In the genomic region with DNA sequence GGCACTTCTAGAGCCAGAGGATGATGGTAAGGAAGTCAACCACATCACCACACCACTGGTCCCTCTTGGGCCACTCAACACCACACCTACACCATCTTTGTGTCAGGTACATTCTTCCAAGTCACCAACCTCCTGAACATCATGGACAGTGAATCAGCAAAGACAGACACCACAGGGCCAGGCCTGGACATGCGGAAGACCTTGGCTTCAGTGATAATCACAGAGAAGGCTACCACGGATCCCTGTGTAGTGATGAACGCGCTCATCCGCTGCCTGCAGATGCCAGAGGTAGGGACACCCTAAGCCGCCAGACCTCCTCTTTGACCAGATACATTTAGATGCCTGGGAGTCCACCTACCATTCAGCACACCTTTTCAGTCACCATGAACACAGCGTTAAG, we compare ENCODE assay signal across 19 mouse cellular contexts. TPM values are rescaled to one million over a fixed set of nuclear protein-coding genes. Genes with fewer than 3 reads are reported as not detected.
DNase-seq lines count a peak whose midpoint lies in the region; ATAC-seq and TF ChIP-seq lines count a peak whose summit lies in the region.
"Had no signal": no experiment of that assay in that cellular context is flagged by ENCODE, and none has a peak within 500 bp of the region (broad histone marks: within the 10 kb centered on the region; RNA-seq: fewer than 3 reads in every experiment).

No protein-coding gene starts in this region.

- peaks cover 33% of the 10 kb centered on the region; the same call in 1 of the 2 replicates for H3K9me3 ChIP-seq in lung, embryonic 15.5 days

- H3K9ac ChIP-seq in lung, embryonic 15.5 days, result no peak overlapping the region
- H3K9ac ChIP-seq: forebrain, postnatal 0 days; hindbrain, embryonic 12.5 days; liver, embryonic 14.5 days had no signal

- TF ChIP-seq CTCF in gastrocnemius, adult 2 months (IDR thresholded peaks at IDR 0.05), result no peak

- intact Hi-C loops in gastrocnemius, adult 2 months (cut with DNase I), result loop anchor here (5.0 kb wide), 1 partner anchor 69 kb away; no protein-coding TSS in a partner anchor
- intact Hi-C loops in gastrocnemius, postnatal 14 days (cut with DNase I; ENCODE audit: low total_unique reads), result no loop called here

- no peaks in the 10 kb centered on the region for H3K4me1 ChIP-seq in lung, embryonic 15.5 days
- H3K4me1 ChIP-seq: hindbrain, embryonic 12.5 days had no signal

- H3K4me3 ChIP-seq in gastrocnemius, adult 2 months, result no peak overlapping the region
- no peak overlapping the region for H3K4me3 ChIP-seq in lung, embryonic 15.5 days
- H3K4me3 ChIP-seq: hindbrain, embryonic 12.5 days had no signal

- H3K27ac ChIP-seq in gastrocnemius, adult 2 months, result no peak overlapping the region
- no peak overlapping the region for H3K27ac ChIP-seq in lung, embryonic 15.5 days
- H3K27ac ChIP-seq: hindbrain, embryonic 12.5 days; liver, embryonic 14.5 days had no signal

- no peak overlapping the region for H3K4me2 ChIP-seq in lung, embryonic 15.5 days
- H3K4me2 ChIP-seq: hindbrain, embryonic 12.5 days had no signal

- ATAC-seq in lung, embryonic 15.5 days (ENCODE audit: borderline replicate concordance, extremely low read depth, low FRiP score, low TSS enrichment), result 0 out of 2 replicates have a peak, but pooled peaks have one; percentile 4
- ATAC-seq: forebrain, postnatal 0 days; Patski had no signal

- no peaks in the 10 kb centered on the region for H3K27me3 ChIP-seq in lung, embryonic 15.5 days
- H3K27me3 ChIP-seq: hindbrain, embryonic 12.5 days; Patski had no signal

- 69% methylated on average over 7 of the region's 7 CpGs for WGBS in lung, embryonic 15.5 days

- no peaks in the 10 kb centered on the region for H3K36me3 ChIP-seq in lung, embryonic 15.5 days
- H3K36me3 ChIP-seq: hindbrain, embryonic 12.5 days had no signal

- DNase-seq in gastrocnemius, adult 2 months, result peak; percentile 23
- DNase-seq in gastrocnemius, postnatal 14 days, result no peak
- DNase-seq in lung, postnatal 25 days (ENCODE audit: low spot score), result no peak
- peak; percentile 41 for DNase-seq in urinary bladder, adult 2 months (ENCODE audit: low spot score)
- no peak for DNase-seq in urinary bladder, postnatal 36 days (ENCODE audit: low spot score in 2 of 2)
- no peak for DNase-seq in layer of hippocampus, adult 9-10 months (ENCODE audit: low spot score)
- DNase-seq in right cerebral cortex, postnatal 4 days, result no peak
- DNase-seq: adrenal gland, postnatal 25 days; B cell, adult 2 months; cerebellum, adult 11-12 months; forebrain, postnatal 0 days; kidney, adult 9 months; retina, postnatal 1 day had no signal

RNA-seq across cellular contexts. Expression of a gene that starts 1.3 kb away (rescaled TPM):
- total RNA-seq in gastrocnemius, adult 2 months (2021), result not detected
- total RNA-seq in gastrocnemius, postnatal 14 days (2021), result not detected
- polyA plus RNA-seq in lung, embryonic 15.5 days (2015; fragmentation: Nextera tagmentation; extraction: Ambion mirVana), result 0.90 and 1.1 TPM in 2 replicates
- polyA plus RNA-seq in urinary bladder, adult 2 months (2012; rRNA removed), result 0.24 and 0.29 TPM in 2 replicates
- total RNA-seq: forebrain, postnatal 0 days had no signal

RNA-seq across cellular contexts. Expression of a gene that starts 16.4 kb away (rescaled TPM):
- not detected for total RNA-seq in gastrocnemius, adult 2 months (2021)
- under 1 TPM in 1 of 2 experiments, not detected in 1; 0.12 TPM for total RNA-seq in gastrocnemius, postnatal 14 days (2021)
- 0.11 TPM in 1 of 2 replicates, not detected in the other for polyA plus RNA-seq in lung, embryonic 15.5 days (2015; fragmentation: Nextera tagmentation; extraction: Ambion mirVana)
- polyA plus RNA-seq in urinary bladder, adult 2 months (2012; rRNA removed), result 9.0 and 11.0 TPM in 2 replicates
- total RNA-seq: left cerebral cortex, adult 18-20 months had no signal
- polyA plus RNA-seq: embryonic facial prominence, embryonic 11.5 days; forebrain, postnatal 0 days; hindbrain, embryonic 12.5 days had no signal

RNA-seq across cellular contexts. Expression of a gene that starts 22.5 kb away (rescaled TPM):
- not detected for total RNA-seq in gastrocnemius, adult 2 months (2021)
- total RNA-seq in gastrocnemius, postnatal 14 days (2021), result under 1 TPM; 0.22 to 0.39 TPM
- 6.1 and 6.9 TPM in 2 replicates for polyA plus RNA-seq in lung, embryonic 15.5 days (2015; fragmentation: Nextera tagmentation; extraction: Ambion mirVana)
- polyA plus RNA-seq in urinary bladder, adult 2 months (2012; rRNA removed), result 1.3 and 1.7 TPM in 2 replicates
- polyA plus RNA-seq: Patski had no signal

RNA-seq across cellular contexts. Expression of a gene that starts 27.7 kb away (rescaled TPM):
- not detected for total RNA-seq in gastrocnemius, adult 2 months (2021)
- not detected for total RNA-seq in gastrocnemius, postnatal 14 days (2021)
- polyA plus RNA-seq in lung, embryonic 15.5 days (2015; fragmentation: Nextera tagmentation; extraction: Ambion mirVana), result 0.22 TPM in 1 of 2 replicates, not detected in the other
- 0.77 and 1.6 TPM in 2 replicates for polyA plus RNA-seq in urinary bladder, adult 2 months (2012; rRNA removed)
- total RNA-seq: forebrain, postnatal 0 days; left cerebral cortex, adult 18-20 months had no signal
- polyA plus RNA-seq: embryonic facial prominence, embryonic 11.5 days; forebrain, postnatal 0 days had no signal

RNA-seq across cellular contexts. Expression of a gene that starts 49.3 kb away (rescaled TPM):
- 1 to 10 TPM; 6.1 to 6.6 TPM for total RNA-seq in gastrocnemius, adult 2 months (2021)
- 10 to 100 TPM; 16.8 to 17.1 TPM for total RNA-seq in gastrocnemius, postnatal 14 days (2021)
- 184 and 198 TPM in 2 replicates for polyA plus RNA-seq in lung, embryonic 15.5 days (2015; fragmentation: Nextera tagmentation; extraction: Ambion mirVana)
- 62.9 and 67.6 TPM in 2 replicates for polyA plus RNA-seq in urinary bladder, adult 2 months (2012; rRNA removed)

Comparison
In these comparisons a context has a peak if more than half of its experiments do, and no peak if none do; other contexts are left out.
1. DNase-seq: peak in gastrocnemius, adult 2 months (single experiment) and urinary bladder, adult 2 months (single experiment); none in gastrocnemius, postnatal 14 days (single experiment), lung, postnatal 25 days (single experiment), urinary bladder, postnatal 36 days (0 of 2), layer of hippocampus, adult 9-10 months (single experiment) and right cerebral cortex, postnatal 4 days (single experiment).